Mouse (Mus musculus) cortical plate, adult 2 months (tissue): ENCODE measurements around the gene Hace1.

ENCODE experiments used
- CTCF ChIP-seq: fragments of 200-500 bp; IDR thresholded peaks from 2 replicates; pipeline ENCODE4 v1.5.1; 2011; ENCODE audit warnings: mild to moderate bottlenecking, control low read depth, low read length; ENCODE audit not compliant: insufficient read depth; ENCODE audit errors: extremely low read depth
- POLR2A ChIP-seq: fragments of 200-500 bp; IDR thresholded peaks from 2 replicates; pipeline ENCODE4 v1.6.1; 2011; ENCODE audit warnings: mild to moderate bottlenecking, low read length, control low read depth; ENCODE audit not compliant: insufficient read depth; ENCODE audit errors: extremely low read depth

- no peak for TF ChIP-seq CTCF
- no peak for TF ChIP-seq POLR2A
These were observed 99.2 kb downstream of the Hace1 start for GRCm38 (mm10) chr10:45676796-45677195.
